Comparison of ENCODE assay signal across 19 mouse cellular contexts in genomic region chr16:59497947-59498346, GRCm38 (mm10). TPM values are rescaled to one million over a fixed set of nuclear protein-coding genes. Genes with fewer than 3 reads are reported as not detected.
DNase-seq lines count a peak whose midpoint lies in the region; ATAC-seq and TF ChIP-seq lines count a peak whose summit lies in the region.
"Had no signal": no experiment of that assay in that cellular context is flagged by ENCODE, and none has a peak within 500 bp of the region (broad histone marks: within the 10 kb centered on the region; RNA-seq: fewer than 3 reads in every experiment).

No protein-coding gene starts in this region.

- 77% methylated on average over 1 of the region's 1 CpGs for WGBS in kidney, embryonic 14.5 days
- 83% methylated on average over 1 of the region's 1 CpGs for WGBS in kidney, postnatal 0 days
- 87% methylated on average over 1 of the region's 1 CpGs for WGBS in embryonic facial prominence, embryonic 10.5 days
- WGBS in thymus, adult 2 months, result 93% methylated on average over 1 of the region's 1 CpGs

- DNase-seq in kidney, adult 11 months, result peak; percentile 63
- peak; percentile 41 for DNase-seq in ZHBTc4 (ENCODE audit: low read depth, low spot score)
- DNase-seq in kidney, postnatal 0 days (ENCODE audit: low spot score), result peak; percentile 29
- DNase-seq in spleen, postnatal 36 days (ENCODE audit: low spot score in 2 of 2), result no peak
- DNase-seq in embryonic facial prominence, embryonic 10.5 days (ENCODE audit: low spot score), result no peak
- DNase-seq in thymus, adult 2 months, result no peak
- DNase-seq: adrenal gland, adult 8-10 months; cerebellum, adult 18-20 months; gastrocnemius, postnatal 25 days; heart, adult 2 months; heart, postnatal 4 days; lung, postnatal 4 days; midbrain, embryonic 14.5 days; right cerebral cortex, postnatal 14 days had no signal

- TF ChIP-seq POLR2A in thymus, adult 2 months (IDR thresholded peaks at IDR 0.05; ENCODE audit: control insufficient read depth, extremely low read depth, insufficient read depth, low read length, poor library complexity), result no peak

- no peak overlapping the region for H3K9ac ChIP-seq in kidney, embryonic 14.5 days (ENCODE audit: low read depth, low read length)
- H3K9ac ChIP-seq in kidney, postnatal 0 days (ENCODE audit: low read depth, low read length), result no peak overlapping the region
- H3K9ac ChIP-seq: hindbrain, embryonic 14.5 days had no signal

- H3K4me3 ChIP-seq in kidney, embryonic 14.5 days (ENCODE audit: low read length), result no peak overlapping the region
- H3K4me3 ChIP-seq in kidney, postnatal 0 days (replicated peaks; ENCODE audit: low read depth, low read length), result no peak overlapping the region
- no peak overlapping the region for H3K4me3 ChIP-seq in embryonic facial prominence, embryonic 10.5 days
- H3K4me3 ChIP-seq in thymus, adult 2 months (ENCODE audit: control insufficient read depth, insufficient read depth, low read length), result no peak overlapping the region
- H3K4me3 ChIP-seq: forebrain, embryonic 10.5 days; heart, adult 2 months had no signal

- H3K27me3 ChIP-seq in kidney, embryonic 14.5 days (ENCODE audit: control insufficient read depth, insufficient read depth, low read length), result no peaks in the 10 kb centered on the region
- H3K27me3 ChIP-seq in kidney, postnatal 0 days (ENCODE audit: insufficient read depth, low read length), result no peaks in the 10 kb centered on the region
- H3K27me3 ChIP-seq in embryonic facial prominence, embryonic 10.5 days (replicated peaks; ENCODE audit: low read depth, poor library complexity, severe bottlenecking), result no peaks in the 10 kb centered on the region
- no peaks in the 10 kb centered on the region for H3K27me3 ChIP-seq in thymus, adult 2 months (ENCODE audit: control insufficient read depth, insufficient read depth, low read length)

- H3K9me3 ChIP-seq in kidney, embryonic 14.5 days (ENCODE audit: control insufficient read depth, low read length), result no peaks in the 10 kb centered on the region
- H3K9me3 ChIP-seq in kidney, postnatal 0 days (replicated peaks; ENCODE audit: low read length), result no peaks in the 10 kb centered on the region
- H3K9me3 ChIP-seq in embryonic facial prominence, embryonic 10.5 days, result no peaks in the 10 kb centered on the region
- H3K9me3 ChIP-seq: forebrain, embryonic 10.5 days had no signal

- no peak; the same call in 1 of the 2 replicates for TF ChIP-seq CTCF in kidney, postnatal 0 days (IDR thresholded peaks at IDR 0.05; ENCODE audit: low read depth)
- TF ChIP-seq CTCF in thymus, adult 2 months (IDR thresholded peaks at IDR 0.05; ENCODE audit: borderline replicate concordance, control insufficient read depth, extremely low read depth, insufficient read depth, low read length, poor library complexity), result no peak

- peaks cover 16% of the 10 kb centered on the region; the same call in 1 of the 2 replicates for H3K36me3 ChIP-seq in kidney, embryonic 14.5 days (ENCODE audit: control insufficient read depth, insufficient read depth, low read length)
- H3K36me3 ChIP-seq in kidney, postnatal 0 days (ENCODE audit: insufficient read depth, low read length), result 0 out of 2 replicates have a peak, but pooled peaks cover 3% of the 10 kb centered on the region
- H3K36me3 ChIP-seq in embryonic facial prominence, embryonic 10.5 days (replicated peaks), result peaks cover 60% of the 10 kb centered on the region
- H3K36me3 ChIP-seq in thymus, adult 2 months (ENCODE audit: control insufficient read depth, insufficient read depth, low read length), result no peaks in the 10 kb centered on the region

- H3K27ac ChIP-seq in kidney, embryonic 14.5 days (ENCODE audit: low read depth, low read length), result no peak overlapping the region
- H3K27ac ChIP-seq in kidney, postnatal 0 days, result no peak overlapping the region
- no peak overlapping the region for H3K27ac ChIP-seq in embryonic facial prominence, embryonic 10.5 days (replicated peaks)
- no peak overlapping the region for H3K27ac ChIP-seq in thymus, adult 2 months (ENCODE audit: control insufficient read depth, insufficient read depth, low read length)
- H3K27ac ChIP-seq: forebrain, embryonic 10.5 days; heart, adult 2 months; hindbrain, embryonic 14.5 days had no signal

- ATAC-seq in kidney, embryonic 14.5 days (ENCODE audit: low FRiP score, low TSS enrichment), result no peak
- ATAC-seq in kidney, postnatal 0 days (replicated peaks; ENCODE audit: low FRiP score, low read depth), result peak; percentile 60
- ATAC-seq: forebrain, embryonic 16.5 days; inflammation-experienced regulatory T-cells, adult 6 months had no signal

- no peak overlapping the region for H3K4me2 ChIP-seq in kidney, embryonic 14.5 days (replicated peaks; ENCODE audit: low read depth, low read length)
- no peak overlapping the region for H3K4me2 ChIP-seq in kidney, postnatal 0 days (ENCODE audit: low read length)
- H3K4me2 ChIP-seq: hindbrain, embryonic 14.5 days had no signal

- no peaks in the 10 kb centered on the region for H3K4me1 ChIP-seq in kidney, embryonic 14.5 days (ENCODE audit: control insufficient read depth, insufficient read depth, low read length)
- H3K4me1 ChIP-seq in kidney, postnatal 0 days (replicated peaks; ENCODE audit: insufficient read depth, low read length), result no peaks in the 10 kb centered on the region
- H3K4me1 ChIP-seq in embryonic facial prominence, embryonic 10.5 days, result no peaks in the 10 kb centered on the region
- no peaks in the 10 kb centered on the region for H3K4me1 ChIP-seq in thymus, adult 2 months (replicated peaks; ENCODE audit: control insufficient read depth, insufficient read depth, low read length)
- H3K4me1 ChIP-seq: forebrain, embryonic 10.5 days had no signal

RNA-seq across cellular contexts. Expression of gene Riox2, which starts 26.4 kb away (rescaled TPM):
- 33.5 and 41.9 TPM in 2 replicates for polyA plus RNA-seq in kidney, embryonic 14.5 days (2014; fragmentation: Nextera tagmentation; extraction: Ambion mirVana)
- polyA plus RNA-seq in kidney, postnatal 0 days (2015; fragmentation: Nextera tagmentation; extraction: Ambion mirVana), result 26.6 TPM in 2 replicates
- 37.1 and 41.4 TPM in 2 replicates for polyA plus RNA-seq in embryonic facial prominence, embryonic 10.5 days (2016; fragmentation: Nextera tagmentation; extraction: Ambion mirVana)
- polyA plus RNA-seq in thymus, adult 2 months (2012; rRNA removed), result 8.3 and 8.9 TPM in 2 replicates

Comparison
In these comparisons a context has a peak if more than half of its experiments do, and no peak if none do; other contexts are left out.
1. DNase-seq: peak in kidney, adult 11 months (single experiment), ZHBTc4 (single experiment) and kidney, postnatal 0 days (single experiment); none in spleen, postnatal 36 days (0 of 2), embryonic facial prominence, embryonic 10.5 days (single experiment) and thymus, adult 2 months (single experiment).